Mouse (Mus musculus) testis, adult 2 months (tissue): ENCODE results near the gene Mlx.

Experiments
- CTCF ChIP-seq: fragments of 200-500 bp; IDR thresholded peaks from 2 replicates; pipeline ENCODE4 v1.5.1; 2012; ENCODE audit warnings: low read depth, mild to moderate bottlenecking, inconsistent platforms, low read length, moderate library complexity; ENCODE audit not compliant: control insufficient read depth, insufficient read depth, insufficient replicate concordance
- POLR2A ChIP-seq: fragments of 200-500 bp; IDR thresholded peaks from 2 replicates; pipeline ENCODE4 v1.6.1; 2012; ENCODE audit warnings: low read depth, mild to moderate bottlenecking, inconsistent platforms, low read length, moderate library complexity; ENCODE audit not compliant: control insufficient read depth

GRCm38 (mm10) chr11:101112186-101112585, 25.1 kb downstream of the Mlx start:
- no peak for TF ChIP-seq CTCF
- TF ChIP-seq POLR2A = no peak
